Mouse (Mus musculus): ENCODE data around the gene Elp5.
A peak's percentile ranks its signal among the peaks of the same experiment; 100 is the strongest.
"Not testable (repeated sequence)": the region's sequence is repeated elsewhere in the genome, so short reads cannot be mapped to it uniquely, and the experiment has no call there.

Gene Elp5

GRCm38 (mm10) chr11:69955618-69956017 lies 26.7 kb downstream of the Elp5 start:
- not testable (repeated sequence) for DNase-seq

- DNase-seq: no peak
Observed at GRCm38 (mm10) chr11:69953267-69953915, 28.9 kb downstream of the Elp5 start.

GRCm38 (mm10) chr11:69952274-69952673 lies 30.0 kb downstream of the Elp5 start:
- no peak for DNase-seq

- DNase-seq: no peak
Observed at GRCm38 (mm10) chr11:69950807-69951459, 31.4 kb downstream of the Elp5 start.

- peak; percentile 48 for DNase-seq
Observed at GRCm38 (mm10) chr11:69948763-69949150, 33.6 kb downstream of the Elp5 start.

GRCm38 (mm10) chr11:69948066-69948762 lies 34.1 kb downstream of the Elp5 start, which contains the start of gene Slc2a4:
TSS of gene Slc2a4 (minus strand) at chr11:69948188.
- peak; percentile 52 for DNase-seq

GRCm38 (mm10) chr11:69947337-69948065 lies 34.8 kb downstream of the Elp5 start:
- no peak for DNase-seq

- DNase-seq: no peak
Observed at GRCm38 (mm10) chr11:69945997-69946891, 36.1 kb downstream of the Elp5 start.

GRCm38 (mm10) chr11:69945216-69945615 lies 37.1 kb downstream of the Elp5 start:
- DNase-seq: no peak

- DNase-seq: no peak
Observed at GRCm38 (mm10) chr11:69940962-69941361, 41.4 kb downstream of the Elp5 start.

GRCm38 (mm10) chr11:69939731-69940130 lies 42.6 kb downstream of the Elp5 start:
- no peak for DNase-seq

GRCm38 (mm10) chr11:69939181-69939580 lies 43.1 kb downstream of the Elp5 start:
- DNase-seq: no peak

GRCm38 (mm10) chr11:69938401-69938979 lies 43.8 kb downstream of the Elp5 start:
- DNase-seq: no peak

GRCm38 (mm10) chr11:69937834-69938233 lies 44.5 kb downstream of the Elp5 start:
- DNase-seq: no peak

- no peak for DNase-seq
Observed at GRCm38 (mm10) chr11:69937385-69937784, 44.9 kb downstream of the Elp5 start.

- no peak for DNase-seq
Observed at GRCm38 (mm10) chr11:69936714-69937347, 45.5 kb downstream of the Elp5 start.

GRCm38 (mm10) chr11:69936156-69936555 lies 46.2 kb downstream of the Elp5 start:
- no peak for DNase-seq

- peak; percentile 89 for DNase-seq
Observed at GRCm38 (mm10) chr11:69935137-69935879, 47.0 kb downstream of the Elp5 start, which contains the start of gene Ybx2. TSS of gene Ybx2 (plus strand) at chr11:69935796.

- no peak for DNase-seq
Observed at GRCm38 (mm10) chr11:69934681-69935080, 47.6 kb downstream of the Elp5 start.

GRCm38 (mm10) chr11:69934169-69934568 lies 48.1 kb downstream of the Elp5 start:
- peak; percentile 84 for DNase-seq
